Mouse (Mus musculus): ENCODE data around the gene Tubb4b. TPM values are rescaled to one million over a fixed set of nuclear protein-coding genes. Genes with fewer than 3 reads are reported as not detected.
"Not testable (repeated sequence)": the region's sequence is repeated elsewhere in the genome, so short reads cannot be mapped to it uniquely, and the experiment has no call there.

Tubb4b gene
- polyA plus RNA-seq, 1 experiment from 2014 or later = 462 TPM

- under 1% methylated on average over 82 of the region's 82 CpGs for WGBS
- peak overlapping the region; percentile 78 for H3K9ac ChIP-seq (replicated peaks)
- H3K9me3 ChIP-seq (replicated peaks) = no peaks in the 10 kb centered on the region
- H3K4me3 ChIP-seq (replicated peaks) = peak overlapping the region; percentile 85
- H3K4me2 ChIP-seq = peak overlapping the region; percentile 100
- H3K4me1 ChIP-seq = peaks cover 63% of the 10 kb centered on the region
- H3K27ac ChIP-seq (replicated peaks) = peak overlapping the region; percentile 79
- no peaks in the 10 kb centered on the region for H3K27me3 ChIP-seq (replicated peaks)
- H3K36me3 ChIP-seq = 0 out of 2 replicates have a peak, but pooled peaks cover 3% of the 10 kb centered on the region
- peak; percentile 33 for ATAC-seq (ENCODE audit: low FRiP score)
Measured at GRCm38 (mm10) chr2:25262795-25263622, 38.5 kb upstream of the Tubb4b start.

- Histone ChIP-seq H3K4me2 (peak within 1 kb of the TSS; percentile 100), H3K4me3 (replicated peaks) (peak within 1 kb of the TSS; percentile 85), H3K36me3 (no peaks in the 10 kb centered on the region), H3K27me3 (replicated peaks) (no peaks in the 10 kb centered on the region), H3K9ac (replicated peaks) (peak within 1 kb of the TSS; percentile 78), H3K27ac (replicated peaks) (peak within 1 kb of the TSS; percentile 79), H3K9me3 (replicated peaks) (no peaks in the 10 kb centered on the region), H3K4me1 (peaks cover 56% of the 10 kb centered on the region)
- peak; percentile 99 for ATAC-seq (ENCODE audit: low FRiP score)
- WGBS = under 1% methylated on average over 39 of the region's 39 CpGs
Measured at GRCm38 (mm10) chr2:25262291-25262767, 37.8 kb upstream of the Tubb4b start, which contains the start of gene Tprn. Gene Tprn (plus strand): TSS chr2:25262618.

- Histone ChIP-seq H3K27me3 (replicated peaks) (no peaks in the 10 kb centered on the region), H3K4me1 (peaks cover 56% of the 10 kb centered on the region), H3K27ac (replicated peaks) (peak overlapping the region; percentile 78), H3K4me2 (peak overlapping the region; percentile 100), H3K36me3 (no peaks in the 10 kb centered on the region), H3K9me3 (replicated peaks) (no peaks in the 10 kb centered on the region), H3K4me3 (replicated peaks) (peak overlapping the region; percentile 85), H3K9ac (replicated peaks) (peak overlapping the region; percentile 45)
- peak; percentile 7; the same call in 1 of the 2 replicates for ATAC-seq (ENCODE audit: low FRiP score)
- 47% methylated on average over 12 of the region's 12 CpGs for WGBS
Measured at GRCm38 (mm10) chr2:25261870-25262269, 37.4 kb upstream of the Tubb4b start.

- Histone ChIP-seq H3K9ac (replicated peaks) (no peak overlapping the region), H3K4me3 (replicated peaks) (no peak overlapping the region), H3K9me3 (replicated peaks) (no peaks in the 10 kb centered on the region), H3K4me1 (peaks cover 46% of the 10 kb centered on the region), H3K27me3 (replicated peaks) (no peaks in the 10 kb centered on the region), H3K36me3 (no peaks in the 10 kb centered on the region), H3K27ac (replicated peaks) (no peak overlapping the region), H3K4me2 (no peak overlapping the region)
- no peak for ATAC-seq (ENCODE audit: low FRiP score)
- WGBS = 47% methylated on average over 2 of the region's 2 CpGs
Measured at GRCm38 (mm10) chr2:25258887-25259286, 34.4 kb upstream of the Tubb4b start.

- ATAC-seq (ENCODE audit: low FRiP score); H3K4me3 ChIP-seq (replicated peaks); H3K9me3 ChIP-seq (replicated peaks); H3K36me3 ChIP-seq; H3K9ac ChIP-seq (replicated peaks); H3K27me3 ChIP-seq (replicated peaks); H3K27ac ChIP-seq (replicated peaks): not testable (repeated sequence)
- WGBS = 88% methylated on average over 5 of the region's 5 CpGs
- H3K4me2 ChIP-seq = peak overlapping the region; percentile 13; the same call in 1 of the 2 replicates
- peaks cover 36% of the 10 kb centered on the region for H3K4me1 ChIP-seq
Measured at GRCm38 (mm10) chr2:25257250-25257649, 32.7 kb upstream of the Tubb4b start.

GRCm38 (mm10) chr2:25256443-25257109, 32.1 kb upstream of the Tubb4b start:
- WGBS = 58% methylated on average over 12 of the region's 12 CpGs
- peak overlapping the region; percentile 96 for H3K9ac ChIP-seq (replicated peaks)
- H3K9me3 ChIP-seq (replicated peaks); H3K27me3 ChIP-seq (replicated peaks); ATAC-seq (ENCODE audit: low FRiP score); H3K27ac ChIP-seq (replicated peaks): not testable (repeated sequence)
- H3K36me3 ChIP-seq = peaks cover 14% of the 10 kb centered on the region
- peaks cover 30% of the 10 kb centered on the region for H3K4me1 ChIP-seq
- peak overlapping the region; percentile 100 for H3K4me3 ChIP-seq (replicated peaks)
- peak overlapping the region; percentile 95 for H3K4me2 ChIP-seq

- H3K4me2 ChIP-seq = peak within 1 kb of the TSS; percentile 95
- ATAC-seq (ENCODE audit: low FRiP score) = peak; percentile 93
- no peaks in the 10 kb centered on the region for H3K9me3 ChIP-seq (replicated peaks)
- peak within 1 kb of the TSS; percentile 100 for H3K4me3 ChIP-seq (replicated peaks)
- H3K27ac ChIP-seq (replicated peaks) = peak within 1 kb of the TSS; percentile 83
- H3K27me3 ChIP-seq (replicated peaks) = no peaks in the 10 kb centered on the region
- H3K36me3 ChIP-seq = peaks cover 25% of the 10 kb centered on the region
- peak within 1 kb of the TSS; percentile 96 for H3K9ac ChIP-seq (replicated peaks)
- H3K4me1 ChIP-seq = peaks cover 29% of the 10 kb centered on the region
- under 1% methylated on average over 38 of the region's 39 CpGs for WGBS
Measured at GRCm38 (mm10) chr2:25255284-25255779, 30.8 kb upstream of the Tubb4b start, which contains the start of gene Tmem203. Gene Tmem203 (plus strand): TSS chr2:25255439.

GRCm38 (mm10) chr2:25252331-25252730, 27.8 kb upstream of the Tubb4b start:
- Histone ChIP-seq H3K27ac (replicated peaks) (no peak overlapping the region), H3K4me3 (replicated peaks) (no peak overlapping the region), H3K4me1 (peaks cover 25% of the 10 kb centered on the region), H3K27me3 (replicated peaks) (no peaks in the 10 kb centered on the region), H3K4me2 (no peak overlapping the region), H3K9ac (replicated peaks) (no peak overlapping the region), H3K9me3 (replicated peaks) (no peaks in the 10 kb centered on the region), H3K36me3 (peaks cover 44% of the 10 kb centered on the region)
- WGBS = 73% methylated on average over 1 of the region's 1 CpGs
- no peak for ATAC-seq (ENCODE audit: low FRiP score)

- Histone ChIP-seq H3K4me2 (no peak within 1 kb of the TSS), H3K4me3 (replicated peaks) (no peak within 1 kb of the TSS), H3K9ac (replicated peaks) (no peak within 1 kb of the TSS), H3K4me1 (peaks cover 30% of the 10 kb centered on the region), H3K36me3 (peaks cover 54% of the 10 kb centered on the region), H3K9me3 (replicated peaks) (no peaks in the 10 kb centered on the region), H3K27ac (replicated peaks) (no peak within 1 kb of the TSS), H3K27me3 (replicated peaks) (no peaks in the 10 kb centered on the region)
- ATAC-seq (ENCODE audit: low FRiP score) = no peak
- WGBS = 91% methylated on average over 10 of the region's 10 CpGs
Measured at GRCm38 (mm10) chr2:25246183-25247072, 21.9 kb upstream of the Tubb4b start, which contains the start of gene AL732309.1. Gene AL732309.1 (minus strand): TSS chr2:25246863.

- peaks cover 35% of the 10 kb centered on the region for H3K36me3 ChIP-seq
- H3K27me3 ChIP-seq (replicated peaks) = no peaks in the 10 kb centered on the region
- no peak overlapping the region for H3K27ac ChIP-seq (replicated peaks)
- H3K4me2 ChIP-seq = peak overlapping the region; percentile 67; the same call in 1 of the 2 replicates
- no peak overlapping the region for H3K4me3 ChIP-seq (replicated peaks)
- no peak for ATAC-seq (ENCODE audit: low FRiP score)
- WGBS = 92% methylated on average over 4 of the region's 4 CpGs
- H3K9ac ChIP-seq (replicated peaks) = no peak overlapping the region
- peaks cover 42% of the 10 kb centered on the region for H3K4me1 ChIP-seq
- no peaks in the 10 kb centered on the region for H3K9me3 ChIP-seq (replicated peaks)
Measured at GRCm38 (mm10) chr2:25244144-25244543, 19.6 kb upstream of the Tubb4b start.

- H3K9me3 ChIP-seq (replicated peaks) = no peaks in the 10 kb centered on the region
Measured at GRCm38 (mm10) chr2:25243342-25243741, 18.8 kb upstream of the Tubb4b start.

More at GRCm38 (mm10) chr2:25243342-25243741, 18.8 kb upstream of the Tubb4b start:
- H3K27ac ChIP-seq (replicated peaks) = no peak overlapping the region
- H3K36me3 ChIP-seq = peaks cover 28% of the 10 kb centered on the region
- no peak for ATAC-seq (ENCODE audit: low FRiP score)
- H3K4me3 ChIP-seq (replicated peaks) = peak overlapping the region; percentile 72
- peak overlapping the region; percentile 86 for H3K9ac ChIP-seq (replicated peaks)
- peak overlapping the region; percentile 67 for H3K4me2 ChIP-seq
- peaks cover 42% of the 10 kb centered on the region for H3K4me1 ChIP-seq
- H3K27me3 ChIP-seq (replicated peaks) = no peaks in the 10 kb centered on the region
- 81% methylated on average over 8 of the region's 8 CpGs for whole genome bisulfite sequencing

Data from neural tube, embryonic 15.5 days (tissue).